Mouse (Mus musculus): ENCODE results near the gene Elmsan1.

- no peak for TF ChIP-seq CTCF (IDR thresholded peaks at IDR 0.05; ENCODE audit: borderline replicate concordance, control insufficient read depth, extremely low read depth, insufficient read depth, low read length, poor library complexity)
- TF ChIP-seq POLR2A (IDR thresholded peaks at IDR 0.05; ENCODE audit: control insufficient read depth, extremely low read depth, insufficient read depth, low read length, poor library complexity): no peak
Measured at GRCm38 (mm10) chr12:84206525-84206924, 12.2 kb downstream of the Elmsan1 start.
